Mouse (Mus musculus) hindbrain, embryonic 16.5 days (tissue): ENCODE results near the gene Kcnq2. TPM values are rescaled to one million over a fixed set of nuclear protein-coding genes. Genes with fewer than 3 reads are reported as not detected.

ENCODE experiments used
- ATAC-seq: fragments of 200-750 bp; cut with Nextera tagmentation; 2 replicates; pipeline ENCODE4 v1.8.0; 2017; ENCODE audit warnings: moderate TSS enrichment, moderate library complexity
- H3K27ac ChIP-seq: fragments of 300-500 bp; sonication (generic); 2 replicates; pipeline ENCODE4 v1.5.1; 2014; ENCODE audit warnings: low read depth, mild to moderate bottlenecking, control low read depth, low read length, moderate library complexity
- H3K27me3 ChIP-seq: fragments of 300-500 bp; sonication (generic); replicated peaks from 2 replicates; pipeline ENCODE4 v1.6.1; 2014; ENCODE audit warnings: low read length; ENCODE audit not compliant: control insufficient read depth, insufficient read depth
- H3K36me3 ChIP-seq: fragments of 300-500 bp; sonication (generic); 2 replicates; pipeline ENCODE4 v1.6.1; 2014; ENCODE audit warnings: mild to moderate bottlenecking, low read length, moderate library complexity, mixed read lengths; ENCODE audit not compliant: control insufficient read depth, insufficient read depth
- H3K4me1 ChIP-seq: fragments of 300-500 bp; sonication (generic); 2 replicates; pipeline ENCODE4 v1.6.1; 2014; ENCODE audit warnings: low read depth, low read length; ENCODE audit not compliant: control insufficient read depth, insufficient read depth
- H3K4me2 ChIP-seq: fragments of 300-500 bp; sonication (generic); 2 replicates; pipeline ENCODE4 v1.6.1; 2014; ENCODE audit warnings: mild to moderate bottlenecking, low read length, control low read depth, moderate library complexity
- H3K4me3 ChIP-seq: fragments of 300-500 bp; sonication (generic); 2 replicates; pipeline ENCODE4 v1.5.1; 2014; ENCODE audit warnings: mild to moderate bottlenecking, low read length, control low read depth, moderate library complexity
- H3K9ac ChIP-seq: fragments of 300-500 bp; sonication (generic); 2 replicates; pipeline ENCODE4 v1.6.1; 2014; ENCODE audit warnings: low read depth, mild to moderate bottlenecking, control low read depth, low read length, moderate library complexity
- H3K9me3 ChIP-seq: fragments of 300-500 bp; sonication (generic); 2 replicates; pipeline ENCODE4 v1.6.1; 2014; ENCODE audit warnings: mild to moderate bottlenecking, low read length, moderate library complexity; ENCODE audit not compliant: control insufficient read depth
- WGBS: fragments of 180-500 bp; shearing (Covaris S2); extraction: QIAGEN DNeasy Blood & Tissue Kit; methylation state at CpG from one replicate; pipeline ENCODE4 v1.1.7; 2014; 5-methylcytosine and 5-hydroxymethylcytosine counted together
- polyA plus RNA-seq: library from polyadenylated mRNA; unstranded; fragments of >200 nt; fragmentation: Nextera tagmentation; extraction: Ambion mirVana; gene quantifications from 2 replicates; pipeline ENCODE4 v1.2.1, GENCODE M21; 2015

The Kcnq2 gene
- polyA plus RNA-seq, 1 experiment from 2014 or later: 41.4 TPM

GRCm38 (mm10) chr2:181142703-181143135 lies 7.6 kb upstream of the Kcnq2 start:
- no peak for ATAC-seq
- Histone ChIP-seq H3K4me3 (no peak overlapping the region), H3K36me3 (0 out of 2 replicates have a peak, but pooled peaks cover 4% of the 10 kb centered on the region), H3K27ac (no peak overlapping the region), H3K27me3 (no peaks in the 10 kb centered on the region), H3K9me3 (no peaks in the 10 kb centered on the region), H3K4me1 (peaks cover 1% of the 10 kb centered on the region; the same call in 1 of the 2 replicates), H3K4me2 (no peak overlapping the region), H3K9ac (no peak overlapping the region)
- WGBS: 63% methylated on average over 8 of the region's 8 CpGs

- 73% methylated on average over 5 of the region's 5 CpGs for WGBS
- Histone ChIP-seq H3K4me1 (peaks cover 5% of the 10 kb centered on the region; the same call in 1 of the 2 replicates), H3K4me3 (no peak overlapping the region), H3K4me2 (no peak overlapping the region), H3K9me3 (no peaks in the 10 kb centered on the region), H3K36me3 (no peaks in the 10 kb centered on the region), H3K27ac (no peak overlapping the region), H3K9ac (no peak overlapping the region), H3K27me3 (no peaks in the 10 kb centered on the region; the same call in 1 of the 2 replicates)
- no peak for ATAC-seq
Measured at GRCm38 (mm10) chr2:181139641-181140193, 4.6 kb upstream of the Kcnq2 start.

- Histone ChIP-seq H3K27me3 (no peaks in the 10 kb centered on the region; the same call in 1 of the 2 replicates), H3K4me1 (peaks cover 16% of the 10 kb centered on the region), H3K9ac (no peak overlapping the region), H3K36me3 (no peaks in the 10 kb centered on the region), H3K27ac (no peak overlapping the region), H3K4me3 (no peak overlapping the region), H3K4me2 (no peak overlapping the region), H3K9me3 (no peaks in the 10 kb centered on the region)
- ATAC-seq: no peak
- 5% methylated on average over 6 of the region's 6 CpGs for WGBS
Measured at GRCm38 (mm10) chr2:181136934-181137333, 1.8 kb upstream of the Kcnq2 start.

- Histone ChIP-seq H3K36me3 (no peaks in the 10 kb centered on the region), H3K9me3 (no peaks in the 10 kb centered on the region), H3K27ac (peak overlapping the region; percentile 94), H3K27me3 (no peaks in the 10 kb centered on the region; the same call in 1 of the 2 replicates), H3K9ac (peak overlapping the region; percentile 86), H3K4me3 (peak overlapping the region; percentile 77), H3K4me2 (peak overlapping the region; percentile 68), H3K4me1 (peaks cover 27% of the 10 kb centered on the region)
- ATAC-seq: no peak; the same call in none of the 2 replicates
- 10% methylated on average over 4 of the region's 4 CpGs for WGBS
Measured at GRCm38 (mm10) chr2:181135446-181135818, 332 bp upstream of the Kcnq2 start.

GRCm38 (mm10) chr2:181133837-181134590 lies 1.1 kb downstream of the Kcnq2 start:
- 4% methylated on average over 22 of the region's 22 CpGs for WGBS
- H3K27me3 ChIP-seq: no peaks in the 10 kb centered on the region; the same call in 1 of the 2 replicates
- H3K27ac ChIP-seq: peak overlapping the region; percentile 94
- H3K36me3 ChIP-seq: no peaks in the 10 kb centered on the region
- H3K9ac ChIP-seq: peak overlapping the region; percentile 86
- peak overlapping the region; percentile 77 for H3K4me3 ChIP-seq
- no peaks in the 10 kb centered on the region for H3K9me3 ChIP-seq
- peak; percentile 85 for ATAC-seq
- H3K4me2 ChIP-seq: peak overlapping the region; percentile 68
- H3K4me1 ChIP-seq: peaks cover 39% of the 10 kb centered on the region

GRCm38 (mm10) chr2:181130245-181130644 lies 4.9 kb downstream of the Kcnq2 start:
- no peak overlapping the region for H3K27ac ChIP-seq
- peaks cover 38% of the 10 kb centered on the region for H3K4me1 ChIP-seq
- no peaks in the 10 kb centered on the region; the same call in 1 of the 2 replicates for H3K27me3 ChIP-seq
- no peak overlapping the region for H3K4me3 ChIP-seq
- WGBS: 76% methylated on average over 4 of the region's 4 CpGs
- no peaks in the 10 kb centered on the region for H3K9me3 ChIP-seq
- no peaks in the 10 kb centered on the region for H3K36me3 ChIP-seq
- ATAC-seq: no peak
- H3K9ac ChIP-seq: no peak overlapping the region
- no peak overlapping the region for H3K4me2 ChIP-seq

GRCm38 (mm10) chr2:181128963-181129362 lies 6.1 kb downstream of the Kcnq2 start:
- ATAC-seq: no peak
- H3K4me2 ChIP-seq: no peak overlapping the region
- WGBS: 59% methylated on average over 4 of the region's 4 CpGs
- peaks cover 36% of the 10 kb centered on the region for H3K4me1 ChIP-seq
- H3K27me3 ChIP-seq: no peaks in the 10 kb centered on the region
- no peaks in the 10 kb centered on the region for H3K9me3 ChIP-seq
- no peak overlapping the region for H3K4me3 ChIP-seq
- H3K9ac ChIP-seq: no peak overlapping the region
- H3K27ac ChIP-seq: no peak overlapping the region
- H3K36me3 ChIP-seq: no peaks in the 10 kb centered on the region

- no peaks in the 10 kb centered on the region for H3K36me3 ChIP-seq
- no peak overlapping the region for H3K27ac ChIP-seq
- H3K27me3 ChIP-seq: no peaks in the 10 kb centered on the region
- no peak overlapping the region for H3K9ac ChIP-seq
- H3K4me2 ChIP-seq: no peak overlapping the region
- H3K4me1 ChIP-seq: peaks cover 31% of the 10 kb centered on the region
- no peak for ATAC-seq
- no peak overlapping the region for H3K4me3 ChIP-seq
- H3K9me3 ChIP-seq: no peaks in the 10 kb centered on the region
- 35% methylated on average over 3 of the region's 3 CpGs for WGBS
Measured at GRCm38 (mm10) chr2:181127786-181128185, 7.3 kb downstream of the Kcnq2 start.

GRCm38 (mm10) chr2:181125726-181126455 lies 9.2 kb downstream of the Kcnq2 start:
- Histone ChIP-seq H3K36me3 (no peaks in the 10 kb centered on the region), H3K27ac (no peak overlapping the region), H3K4me1 (peaks cover 33% of the 10 kb centered on the region), H3K27me3 (no peaks in the 10 kb centered on the region), H3K4me2 (no peak overlapping the region), H3K4me3 (no peak overlapping the region), H3K9ac (no peak overlapping the region), H3K9me3 (no peaks in the 10 kb centered on the region)
- 49% methylated on average over 7 of the region's 7 CpGs for WGBS
- ATAC-seq: no peak
